Mouse (Mus musculus): ENCODE measurements around the gene Atf1. TPM values are rescaled to one million over a fixed set of nuclear protein-coding genes. Genes with fewer than 3 reads are reported as not detected.

The Atf1 gene
- total and polyA plus RNA-seq, 3 experiments: 41.8 to 854 (median 183) TPM

DNA sequence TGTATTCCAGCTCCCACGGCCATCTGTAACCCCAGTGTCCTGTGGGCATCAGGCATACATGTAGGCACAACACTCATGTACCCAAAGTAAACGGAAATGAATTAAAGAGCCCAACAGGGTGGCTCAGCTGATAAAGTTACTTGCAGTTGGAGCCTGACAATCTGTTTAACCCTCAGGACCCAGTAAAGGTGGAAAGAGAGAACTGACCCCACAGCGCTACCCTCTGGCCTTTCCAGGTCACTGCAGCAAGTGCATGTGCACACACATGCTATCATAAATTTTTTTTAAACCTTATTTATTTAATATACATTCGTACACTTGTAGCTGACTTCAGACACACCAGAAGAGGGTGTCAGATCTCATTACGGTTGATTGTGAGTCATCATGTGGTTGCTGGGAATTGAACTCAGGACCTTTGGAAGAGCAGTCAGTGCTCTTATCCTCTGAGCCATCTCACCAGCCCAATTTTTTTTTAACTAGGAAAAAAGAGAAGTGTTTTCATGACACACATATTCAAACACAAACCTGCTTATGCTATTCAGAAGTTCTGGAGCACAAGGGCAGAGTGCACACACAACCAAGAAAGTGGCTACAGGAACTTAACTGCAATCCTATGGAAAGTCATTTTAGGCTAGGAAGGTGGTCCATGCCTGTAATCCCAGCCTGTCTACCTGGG is 42.7 kb upstream of the Atf1 start:
- Histone ChIP-seq H3K4me1 (ENCODE audit: control insufficient read depth in 1 of 2, insufficient read depth in 2 of 2, low read length in 2 of 2) (peaks cover 7 to 33% of the 10 kb centered on the region in 2 experiments), H3K27ac (ENCODE audit: control insufficient read depth, low read depth, low read length) (no peak overlapping the region), H3K9ac (ENCODE audit: control insufficient read depth, low read depth, low read length, poor library complexity, severe bottlenecking) (no peak overlapping the region), H3K36me3 (ENCODE audit: control insufficient read depth in 1 of 2, insufficient read depth in 2 of 2, low read length in 2 of 2) (peaks cover 0 to 34% of the 10 kb centered on the region in 2 experiments; a peak in 3 of 4 replicates), H3K27me3 (ENCODE audit: control insufficient read depth in 1 of 2, insufficient read depth in 2 of 2, low read length in 2 of 2) (no peaks in the 10 kb centered on the region), H3K9me3 (replicated peaks; ENCODE audit: insufficient read depth, low read length) (no peaks in the 10 kb centered on the region), H3K79me2 (ENCODE audit: control insufficient read depth, insufficient read depth, low read length, poor library complexity) (no peaks in the 10 kb centered on the region), H3K4me3 (ENCODE audit: control insufficient read depth in 1 of 2, insufficient read depth in 1 of 2, low read depth in 2 of 2, low read length in 2 of 2) (no peak overlapping the region)
- DNase-seq (ENCODE audit: low read depth, low spot score): peak; percentile 79
- peak; percentile 52 for TF ChIP-seq RAD21 (IDR thresholded peaks at IDR 0.05; ENCODE audit: low read depth, low read length)
- TF ChIP-seq POLR2AphosphoS2 (IDR thresholded peaks at IDR 0.05; ENCODE audit: low read length): no peak
- TF ChIP-seq HCFC1 (IDR thresholded peaks at IDR 0.05; ENCODE audit: low read depth, low read length): no peak
- TF ChIP-seq MYC (IDR thresholded peaks at IDR 0.05; ENCODE audit: low read depth, low read length): 0 out of 2 replicates have a peak, but pooled peaks have one; percentile 30
- TF ChIP-seq ETS1 (IDR thresholded peaks at IDR 0.05; ENCODE audit: low read depth, low read length): no peak
- peak; percentile 54 for TF ChIP-seq SMC3 (IDR thresholded peaks at IDR 0.05; ENCODE audit: low read depth, low read length)
- peak; percentile 71; the same call in 1 of the 2 replicates for TF ChIP-seq JUND (IDR thresholded peaks at IDR 0.05; ENCODE audit: low read depth, low read length)
- TF ChIP-seq MXI1 (IDR thresholded peaks at IDR 0.05; ENCODE audit: low read depth, low read length): no peak
- peak; percentile 66 to 72 (median 69) for TF ChIP-seq CTCF (IDR thresholded peaks at IDR 0.05 in 2 of 3, conservative IDR thresholded peaks at IDR 0.05 in 1 of 3; ENCODE audit: control insufficient read depth in 1 of 3, insufficient read depth in 1 of 3, low read depth in 2 of 3, low read length in 3 of 3, poor library complexity in 1 of 3, severe bottlenecking in 1 of 3)
- no peak for TF ChIP-seq GABPA (IDR thresholded peaks at IDR 0.05; ENCODE audit: low read depth, low read length)
- no peak for TF ChIP-seq E2F4 (IDR thresholded peaks at IDR 0.05; ENCODE audit: borderline replicate concordance, low read depth, low read length)
- TF ChIP-seq ZNF384 (IDR thresholded peaks at IDR 0.05; ENCODE audit: low read depth, low read length): peak; percentile 87
- no peak for TF ChIP-seq MYB (IDR thresholded peaks at IDR 0.05; ENCODE audit: low read depth, low read length)
- no peak for TF ChIP-seq TCF12 (IDR thresholded peaks at IDR 0.05; ENCODE audit: low read depth, low read length)
- no peak for TF ChIP-seq ELF1 (IDR thresholded peaks at IDR 0.05; ENCODE audit: low read depth, low read length)
- 0 out of 2 replicates have a peak, but pooled peaks have one; percentile 13 for TF ChIP-seq KAT2A (conservative IDR thresholded peaks at IDR 0.05; ENCODE audit: low read depth, low read length)
- peak; percentile 47; the same call in 1 of the 2 replicates for TF ChIP-seq GATA1 (IDR thresholded peaks at IDR 0.05; ENCODE audit: low read depth, low read length)
- peak; percentile 16; the same call in 1 of the 2 replicates for TF ChIP-seq ZC3H11A (IDR thresholded peaks at IDR 0.05; ENCODE audit: low read depth, low read length)
- peak; percentile 94 for TF ChIP-seq TBP (IDR thresholded peaks at IDR 0.05; ENCODE audit: low read depth, low read length)
- no peak for TF ChIP-seq CHD2 (IDR thresholded peaks at IDR 0.05; ENCODE audit: low read length)
- 0 out of 2 replicates have a peak, but pooled peaks have one; percentile 17 for TF ChIP-seq MAZ (IDR thresholded peaks at IDR 0.05; ENCODE audit: low read depth, low read length)

Data from MEL (cell line).